Mouse (Mus musculus) kidney, postnatal 0 days (tissue): ENCODE data around the gene Drd1. TPM values are rescaled to one million over a fixed set of nuclear protein-coding genes. Genes with fewer than 3 reads are reported as not detected.
A peak's percentile ranks its signal among the peaks of the same experiment; 100 is the strongest.

Experiments
- ATAC-seq: fragments of 200-750 bp; cut with Nextera tagmentation; replicated peaks from 2 replicates; pipeline ENCODE4 v1.8.0; 2017; ENCODE audit warnings: low read depth, moderate number of reproducible peaks, moderate TSS enrichment, moderate library complexity; ENCODE audit not compliant: low FRiP score
- DNase-seq: peaks from one replicate; pipeline ENCODE4 v3.0.0-alpha.2; 2016; ENCODE audit warnings: low spot score
- H3K27ac ChIP-seq: fragments of 300-500 bp; sonication (generic); 2 replicates; pipeline ENCODE4 v1.5.1; 2014; ENCODE audit warnings: mild to moderate bottlenecking
- H3K27me3 ChIP-seq: fragments of 300-500 bp; sonication (generic); 2 replicates; pipeline ENCODE4 v1.6.1; 2014; ENCODE audit warnings: low read length, mixed read lengths; ENCODE audit not compliant: insufficient read depth
- H3K36me3 ChIP-seq: fragments of 300-500 bp; sonication (generic); 2 replicates; pipeline ENCODE4 v1.6.1; 2014; ENCODE audit warnings: low read length, mixed read lengths; ENCODE audit not compliant: insufficient read depth
- H3K4me1 ChIP-seq: fragments of 300-500 bp; sonication (generic); replicated peaks from 2 replicates; pipeline ENCODE4 v1.6.1; 2014; ENCODE audit warnings: antibody characterized with exemption, low read length, mixed read lengths; ENCODE audit not compliant: insufficient read depth
- H3K4me2 ChIP-seq: fragments of 300-500 bp; sonication (generic); 2 replicates; pipeline ENCODE4 v1.6.1; 2014; ENCODE audit warnings: mild to moderate bottlenecking, low read length, moderate library complexity, mixed read lengths
- H3K4me3 ChIP-seq: fragments of 300-500 bp; sonication (generic); replicated peaks from 2 replicates; pipeline ENCODE4 v1.5.1; 2014; ENCODE audit warnings: low read depth, low read length
- H3K9ac ChIP-seq: fragments of 300-500 bp; sonication (generic); 2 replicates; pipeline ENCODE4 v1.6.1; 2014; ENCODE audit warnings: low read depth, low read length
- H3K9me3 ChIP-seq: fragments of 300-500 bp; sonication (generic); replicated peaks from 2 replicates; pipeline ENCODE4 v1.6.1; 2016; ENCODE audit warnings: low read length, inconsistent platforms, mixed read lengths
- CTCF ChIP-seq: IDR thresholded peaks from 2 replicates; pipeline ENCODE4 v1.5.1; 2016; ENCODE audit warnings: antibody characterized with exemption, low read depth, mild to moderate bottlenecking, moderate library complexity
- WGBS: fragments of 180-500 bp; shearing (Covaris S2); extraction: QIAGEN DNeasy Blood & Tissue Kit; methylation state at CpG from one replicate; pipeline ENCODE4 v1.1.7; 2014; 5-methylcytosine and 5-hydroxymethylcytosine counted together
- polyA plus RNA-seq: library from polyadenylated mRNA; unstranded; fragments of >200 nt; fragmentation: Nextera tagmentation; extraction: Ambion mirVana; gene quantifications from 2 replicates; pipeline ENCODE4 v1.2.1, GENCODE M21; 2015

Drd1 gene
- 0.14 and 0.33 TPM in 2 replicates for polyA plus RNA-seq

DNA sequence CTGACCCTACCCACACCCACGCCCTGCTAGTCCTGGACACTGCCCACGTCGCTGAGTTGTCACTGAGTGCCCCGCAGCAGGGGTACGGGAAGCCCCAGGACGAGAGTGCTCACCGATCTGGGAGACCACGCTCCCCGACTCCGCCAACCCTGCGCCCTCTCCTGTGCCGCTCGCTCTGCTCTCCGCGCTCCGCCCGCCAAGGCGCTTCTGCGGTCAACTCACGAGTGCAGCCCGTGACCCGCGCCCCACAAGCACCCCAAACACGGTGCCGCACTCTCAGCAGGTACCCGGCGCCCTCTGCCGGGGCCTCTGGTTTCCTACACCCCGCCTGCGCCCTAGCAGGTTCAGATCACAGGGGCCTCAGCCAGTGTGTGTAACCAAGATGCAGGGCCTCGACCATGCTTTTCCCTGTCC, at the start of gene Drd1:
TSS of gene Drd1 (minus strand) at position 258 of the 414 bp plus-strand sequence.
- DNase-seq, result peak; percentile 57
- peak within 1 kb of the TSS; percentile 41 for H3K4me3 ChIP-seq
- H3K9me3 ChIP-seq, result no peaks in the 10 kb centered on the region
- peak; percentile 81 for TF ChIP-seq CTCF
- H3K4me2 ChIP-seq, result peak within 1 kb of the TSS; percentile 83
- H3K4me1 ChIP-seq, result no peaks in the 10 kb centered on the region
- no peaks in the 10 kb centered on the region for H3K36me3 ChIP-seq
- WGBS, result under 1% methylated on average over 31 of the region's 31 CpGs
- H3K9ac ChIP-seq, result peak within 1 kb of the TSS; percentile 35; the same call in 1 of the 2 replicates
- no peak within 1 kb of the TSS for H3K27ac ChIP-seq
- ATAC-seq, result peak; percentile 52; the same call in 1 of the 2 replicates
- 0 out of 2 replicates have a peak, but pooled peaks cover 4% of the 10 kb centered on the region for H3K27me3 ChIP-seq

GRCm38 (mm10) chr13:54103866-54104265, 48.4 kb upstream of the Drd1 start:
- no peaks in the 10 kb centered on the region for H3K4me1 ChIP-seq
- peaks cover 18% of the 10 kb centered on the region for H3K36me3 ChIP-seq
- WGBS, result 59% methylated on average over 10 of the region's 10 CpGs
- ATAC-seq (no peak), DNase-seq (no peak)
- no peak overlapping the region for H3K9ac ChIP-seq
- H3K4me2 ChIP-seq, result no peak overlapping the region
- no peak overlapping the region for H3K27ac ChIP-seq
- H3K4me3 ChIP-seq, result no peak overlapping the region
- H3K9me3 ChIP-seq, result no peaks in the 10 kb centered on the region
- no peaks in the 10 kb centered on the region for H3K27me3 ChIP-seq
- no peak for TF ChIP-seq CTCF

- Histone ChIP-seq H3K4me1 (no peaks in the 10 kb centered on the region), H3K9me3 (no peaks in the 10 kb centered on the region), H3K36me3 (peaks cover 19% of the 10 kb centered on the region), H3K9ac (no peak overlapping the region), H3K27ac (no peak overlapping the region), H3K27me3 (no peaks in the 10 kb centered on the region), H3K4me2 (no peak overlapping the region), H3K4me3 (no peak overlapping the region)
- ATAC-seq (no peak), DNase-seq (no peak)
- no peak for TF ChIP-seq CTCF
- WGBS, result 80% methylated on average over 3 of the region's 3 CpGs
Measured at GRCm38 (mm10) chr13:54103271-54103670, 47.8 kb upstream of the Drd1 start.

DNA sequence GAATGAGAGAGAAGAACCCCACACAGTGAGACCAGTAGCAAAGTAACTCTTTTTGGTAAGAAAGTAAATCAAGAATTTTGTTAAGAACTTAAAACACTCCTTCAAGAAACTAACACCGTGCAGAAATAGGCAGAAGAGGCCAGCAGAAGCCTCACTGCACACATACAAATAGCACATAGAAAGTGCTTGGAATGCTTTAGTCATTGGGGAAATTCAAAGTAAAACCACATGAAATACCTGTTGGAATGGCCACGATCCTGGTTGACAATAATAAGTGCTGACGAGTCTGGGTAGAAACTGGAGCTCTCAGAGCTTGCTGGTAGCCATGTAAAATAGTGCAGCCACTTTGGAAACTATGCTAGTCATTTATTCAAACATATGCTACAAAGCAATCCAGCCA, 46.6 kb upstream of the Drd1 start:
- no peak for TF ChIP-seq CTCF
- Histone ChIP-seq H3K9ac (no peak overlapping the region), H3K9me3 (no peaks in the 10 kb centered on the region), H3K4me1 (no peaks in the 10 kb centered on the region), H3K27ac (no peak overlapping the region), H3K4me2 (no peak overlapping the region), H3K36me3 (peaks cover 23% of the 10 kb centered on the region), H3K4me3 (no peak overlapping the region), H3K27me3 (no peaks in the 10 kb centered on the region)
- 89% methylated on average over 3 of the region's 3 CpGs for WGBS
- ATAC-seq (no peak), DNase-seq (no peak)

DNA sequence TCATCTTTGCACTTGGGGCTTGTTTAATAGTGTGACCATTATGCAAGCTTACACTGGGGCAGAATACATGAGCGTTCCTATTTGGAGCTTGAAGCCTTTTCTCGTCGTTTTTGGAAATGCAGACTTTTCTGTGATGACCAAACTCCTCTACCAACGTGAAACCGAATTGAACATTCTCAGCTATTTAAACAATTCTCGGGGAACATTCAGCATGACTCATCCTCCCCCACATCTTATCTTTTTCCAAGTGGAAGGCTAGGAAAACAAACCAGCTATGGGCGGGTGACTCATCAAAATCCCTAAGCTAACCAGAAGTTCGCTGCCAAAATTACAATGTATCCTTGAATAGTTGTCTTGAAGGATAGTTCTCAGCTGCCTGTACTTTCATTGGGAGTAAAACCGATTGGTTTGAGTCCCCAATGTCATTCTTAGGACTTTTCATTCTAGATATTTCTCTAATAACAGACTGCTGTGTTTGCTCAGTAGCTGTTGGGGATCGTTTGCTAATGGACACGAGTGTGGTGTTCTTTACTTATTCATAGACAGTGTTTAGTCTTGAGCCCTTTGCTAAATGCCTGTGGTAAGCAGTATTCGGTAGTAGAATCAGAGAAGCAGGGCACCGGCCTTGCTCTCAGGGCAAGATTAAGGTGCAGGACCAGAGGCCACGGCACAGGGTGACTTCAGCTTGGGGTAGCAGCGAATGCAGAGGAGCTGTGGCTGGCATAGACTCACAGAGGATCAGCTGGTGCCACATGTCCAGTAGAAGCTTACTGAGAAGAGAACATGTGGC, 45.7 kb upstream of the Drd1 start:
- whole genome bisulfite sequencing, result 70% methylated on average over 15 of the region's 15 CpGs
- peaks cover 19% of the 10 kb centered on the region; the same call in 1 of the 2 replicates for H3K36me3 ChIP-seq
- H3K4me2 ChIP-seq, result no peak overlapping the region
- no peak overlapping the region for H3K27ac ChIP-seq
- no peaks in the 10 kb centered on the region for H3K27me3 ChIP-seq
- DNase-seq, result peak; percentile 44
- no peak overlapping the region for H3K4me3 ChIP-seq
- no peak for ATAC-seq
- no peaks in the 10 kb centered on the region for H3K9me3 ChIP-seq
- no peak overlapping the region for H3K9ac ChIP-seq
- no peak for TF ChIP-seq CTCF
- H3K4me1 ChIP-seq, result no peaks in the 10 kb centered on the region

DNA sequence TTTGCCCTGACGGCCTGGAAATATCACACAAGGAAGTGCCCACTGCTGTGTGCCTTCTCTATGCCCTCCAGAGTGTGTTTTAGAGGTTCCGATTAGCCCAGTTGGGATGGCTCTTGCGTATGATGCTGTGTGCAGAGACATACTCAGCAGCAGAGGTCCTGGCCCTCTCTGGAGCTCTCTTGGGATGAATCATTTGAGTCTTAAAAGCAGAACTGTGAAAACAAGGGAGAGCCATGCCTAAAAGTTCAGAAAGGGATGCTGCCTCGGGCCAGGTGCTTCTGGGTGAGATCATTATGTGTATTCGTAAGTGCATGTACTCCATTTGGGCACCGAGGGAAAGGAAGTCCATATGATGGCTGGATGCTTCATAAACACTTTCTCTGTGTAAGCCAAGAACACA, 42.3 kb upstream of the Drd1 start:
- Histone ChIP-seq H3K9me3 (no peaks in the 10 kb centered on the region), H3K36me3 (peaks cover 39% of the 10 kb centered on the region), H3K27ac (peak overlapping the region; percentile 62; the same call in 1 of the 2 replicates), H3K4me2 (no peak overlapping the region), H3K4me1 (no peaks in the 10 kb centered on the region), H3K9ac (no peak overlapping the region), H3K27me3 (no peaks in the 10 kb centered on the region), H3K4me3 (no peak overlapping the region)
- no peak for DNase-seq
- no peak for TF ChIP-seq CTCF
- ATAC-seq, result no peak
- WGBS, result 84% methylated on average over 6 of the region's 6 CpGs
